Mouse (Mus musculus): ENCODE data around the gene Kcnh1. TPM values are rescaled to one million over a fixed set of nuclear protein-coding genes. Genes with fewer than 3 reads are reported as not detected.

Gene Kcnh1
- polyA plus RNA-seq, 1 experiment from 2014 or later, result not detected

DNA sequence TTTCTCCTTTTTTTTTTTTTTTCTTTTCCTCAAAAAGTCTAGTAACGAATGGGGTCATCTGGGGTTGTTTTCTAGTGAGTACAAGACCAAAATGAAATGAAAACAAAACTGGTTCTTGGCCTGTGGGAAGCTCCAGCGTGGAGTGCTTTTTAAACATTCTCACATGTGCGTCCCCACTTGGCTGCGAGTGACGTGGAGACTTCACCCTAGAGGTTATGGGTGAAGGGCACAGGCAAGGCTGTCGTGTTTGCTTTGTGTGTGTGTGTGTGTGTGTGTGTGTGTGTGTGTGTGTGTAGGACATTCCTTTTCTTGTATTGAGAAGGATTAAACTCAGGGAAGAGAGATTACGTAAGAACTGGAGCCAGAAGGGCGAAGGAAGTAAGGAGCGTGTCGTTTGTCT, 6.9 kb downstream of the Kcnh1 start:
- Histone ChIP-seq H3K4me3 (replicated peaks) (no peak overlapping the region), H3K27ac (replicated peaks) (no peak overlapping the region), H3K27me3 (peaks cover 13% of the 10 kb centered on the region), H3K36me3 (replicated peaks) (no peaks in the 10 kb centered on the region), H3K9ac (no peak overlapping the region), H3K4me2 (no peak overlapping the region), H3K9me3 (replicated peaks) (no peaks in the 10 kb centered on the region), H3K4me1 (replicated peaks) (no peaks in the 10 kb centered on the region)
- no peak for ATAC-seq (ENCODE audit: insufficient read depth)
- WGBS (ENCODE audit: insufficient replicate concordance), result 53% methylated on average over 10 of the region's 10 CpGs

DNA sequence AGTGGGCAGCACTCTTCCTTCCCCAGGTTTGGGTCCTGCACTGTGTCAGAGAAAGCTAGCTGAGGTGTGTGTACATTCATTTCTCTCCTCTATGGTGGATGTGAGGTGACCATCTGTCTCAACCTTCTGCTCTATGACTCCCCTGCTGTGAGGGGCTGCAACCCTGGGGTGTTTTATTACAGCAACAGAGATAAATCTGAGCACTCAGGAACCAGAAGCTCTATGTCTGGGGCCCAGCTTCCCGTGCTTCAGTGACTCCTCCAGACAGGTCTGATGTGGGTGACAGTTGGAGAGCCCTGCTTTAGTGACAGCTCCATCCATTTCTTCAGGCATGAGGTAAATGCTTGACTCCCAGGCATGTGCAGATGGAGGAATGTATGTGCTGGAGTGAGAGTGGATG, 12.4 kb downstream of the Kcnh1 start:
- no peaks in the 10 kb centered on the region for H3K36me3 ChIP-seq (replicated peaks)
- H3K4me2 ChIP-seq, result no peak overlapping the region
- ATAC-seq (ENCODE audit: insufficient read depth), result no peak
- no peak overlapping the region for H3K9ac ChIP-seq
- no peaks in the 10 kb centered on the region for H3K4me1 ChIP-seq (replicated peaks)
- H3K27me3 ChIP-seq, result no peaks in the 10 kb centered on the region
- no peaks in the 10 kb centered on the region for H3K9me3 ChIP-seq (replicated peaks)
- H3K4me3 ChIP-seq (replicated peaks), result no peak overlapping the region
- WGBS (ENCODE audit: insufficient replicate concordance), result 16% methylated on average over 1 of the region's 1 CpGs
- no peak overlapping the region for H3K27ac ChIP-seq (replicated peaks)

DNA sequence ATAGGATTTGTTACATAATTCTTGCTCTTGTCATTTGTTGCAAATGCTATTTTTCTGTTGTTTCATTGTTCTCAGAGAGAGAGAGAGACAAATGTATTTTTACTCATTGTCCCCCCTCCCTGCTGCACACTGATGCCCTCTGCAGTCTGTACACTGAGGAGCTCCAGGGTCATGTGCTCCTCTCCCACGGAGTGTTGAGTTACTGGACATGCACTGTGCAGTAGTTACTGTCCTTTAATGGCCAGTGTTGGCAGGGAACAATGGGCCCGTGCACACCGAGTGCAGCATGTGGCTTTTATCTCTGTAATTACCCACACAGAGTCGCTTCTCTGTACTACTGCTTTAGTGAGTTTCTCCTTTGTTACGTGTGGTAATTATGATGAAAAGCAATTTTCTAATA, 17.4 kb downstream of the Kcnh1 start:
- Histone ChIP-seq H3K4me3 (replicated peaks) (no peak overlapping the region), H3K36me3 (replicated peaks) (no peaks in the 10 kb centered on the region), H3K27ac (replicated peaks) (no peak overlapping the region), H3K9me3 (replicated peaks) (no peaks in the 10 kb centered on the region), H3K4me2 (no peak overlapping the region), H3K9ac (no peak overlapping the region), H3K4me1 (replicated peaks) (no peaks in the 10 kb centered on the region), H3K27me3 (no peaks in the 10 kb centered on the region)
- ATAC-seq (ENCODE audit: insufficient read depth), result no peak
- 43% methylated on average over 5 of the region's 5 CpGs for WGBS (ENCODE audit: insufficient replicate concordance)

DNA sequence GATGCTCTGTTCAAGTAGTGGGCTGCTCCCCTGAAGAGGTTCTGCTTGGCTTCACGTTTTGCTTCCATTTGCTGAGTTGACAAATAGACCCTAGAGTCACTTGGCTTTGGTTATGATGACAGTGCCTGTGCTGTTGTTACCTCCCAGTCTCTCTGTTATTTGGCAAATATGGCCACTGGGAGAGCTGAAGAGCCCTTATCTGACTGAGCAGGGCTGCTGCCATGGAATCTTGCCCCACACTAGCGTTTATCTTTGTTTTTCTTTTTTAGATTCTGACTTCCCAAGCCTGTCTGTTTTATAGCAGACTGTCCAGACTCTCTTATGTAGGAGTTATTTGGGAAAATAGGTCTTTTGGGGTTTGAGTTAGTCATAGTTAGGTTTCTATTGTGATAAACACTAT, 21.9 kb downstream of the Kcnh1 start:
- H3K4me1 ChIP-seq (replicated peaks), result no peaks in the 10 kb centered on the region
- no peak overlapping the region for H3K4me3 ChIP-seq (replicated peaks)
- H3K4me2 ChIP-seq, result no peak overlapping the region
- no peaks in the 10 kb centered on the region for H3K9me3 ChIP-seq (replicated peaks)
- no peaks in the 10 kb centered on the region for H3K27me3 ChIP-seq
- H3K9ac ChIP-seq, result no peak overlapping the region
- 41% methylated on average over 2 of the region's 2 CpGs for WGBS (ENCODE audit: insufficient replicate concordance)
- no peak overlapping the region for H3K27ac ChIP-seq (replicated peaks)
- no peaks in the 10 kb centered on the region for H3K36me3 ChIP-seq (replicated peaks)
- ATAC-seq (ENCODE audit: insufficient read depth), result no peak

DNA sequence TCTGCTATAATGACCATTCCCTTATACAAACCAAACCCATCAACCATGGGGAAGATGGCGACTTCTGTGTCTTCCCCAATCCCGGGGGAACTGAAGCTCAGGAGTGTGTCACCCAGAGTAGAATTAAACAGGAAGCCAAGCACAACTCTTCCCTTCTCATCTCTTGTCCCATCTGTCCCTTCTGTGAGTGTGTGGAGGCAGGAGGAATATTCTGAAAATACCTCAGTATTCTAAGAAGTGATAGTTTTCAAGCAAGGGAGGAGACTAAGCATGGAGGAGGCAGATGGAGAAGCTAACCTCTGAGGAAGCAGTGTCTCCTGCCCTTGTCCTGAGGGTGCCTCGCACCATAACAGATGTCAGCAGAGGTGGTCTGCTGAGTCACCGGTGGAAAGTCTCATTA, 24.1 kb downstream of the Kcnh1 start:
- ATAC-seq (ENCODE audit: insufficient read depth), result no peak

DNA sequence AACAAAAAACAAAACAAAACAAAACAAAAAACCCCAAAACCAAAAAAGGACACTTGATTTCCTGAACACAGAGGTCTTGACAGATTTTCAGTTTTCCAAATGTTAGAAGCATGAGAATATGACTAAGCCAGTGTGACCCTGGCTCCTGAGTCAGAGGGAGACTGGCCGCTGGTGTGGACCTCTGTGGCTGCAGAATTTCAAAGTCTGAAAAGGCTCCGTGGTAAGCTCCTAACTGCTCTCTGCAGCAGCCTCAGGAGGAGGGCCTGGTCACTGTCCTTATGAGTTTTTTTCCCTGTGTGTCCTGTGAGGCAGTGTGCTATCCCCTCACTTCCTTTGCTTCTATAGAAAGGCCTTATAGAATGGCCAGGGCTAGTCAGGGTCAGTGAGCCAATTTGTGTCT, 29.6 kb downstream of the Kcnh1 start:
- no peaks in the 10 kb centered on the region for H3K4me1 ChIP-seq (replicated peaks)
- no peak for ATAC-seq (ENCODE audit: insufficient read depth)
- no peaks in the 10 kb centered on the region for H3K27me3 ChIP-seq
- 38% methylated on average over 2 of the region's 2 CpGs for WGBS (ENCODE audit: insufficient replicate concordance)
- H3K9ac ChIP-seq, result no peak overlapping the region
- no peak overlapping the region for H3K27ac ChIP-seq (replicated peaks)
- no peaks in the 10 kb centered on the region for H3K9me3 ChIP-seq (replicated peaks)
- H3K4me2 ChIP-seq, result no peak overlapping the region
- H3K4me3 ChIP-seq (replicated peaks), result no peak overlapping the region
- H3K36me3 ChIP-seq (replicated peaks), result no peaks in the 10 kb centered on the region

More for the DNA sequence above, 24.1 kb downstream of the Kcnh1 start:
- no peaks in the 10 kb centered on the region for H3K27me3 ChIP-seq
- H3K9me3 ChIP-seq (replicated peaks), result no peaks in the 10 kb centered on the region
- H3K4me2 ChIP-seq, result no peak overlapping the region
- no peak overlapping the region for H3K4me3 ChIP-seq (replicated peaks)
- H3K9ac ChIP-seq, result no peak overlapping the region
- no peaks in the 10 kb centered on the region for H3K4me1 ChIP-seq (replicated peaks)
- no peak overlapping the region for H3K27ac ChIP-seq (replicated peaks)
- WGBS (ENCODE audit: insufficient replicate concordance), result 72% methylated on average over 4 of the region's 4 CpGs
- no peaks in the 10 kb centered on the region for H3K36me3 ChIP-seq (replicated peaks)

DNA sequence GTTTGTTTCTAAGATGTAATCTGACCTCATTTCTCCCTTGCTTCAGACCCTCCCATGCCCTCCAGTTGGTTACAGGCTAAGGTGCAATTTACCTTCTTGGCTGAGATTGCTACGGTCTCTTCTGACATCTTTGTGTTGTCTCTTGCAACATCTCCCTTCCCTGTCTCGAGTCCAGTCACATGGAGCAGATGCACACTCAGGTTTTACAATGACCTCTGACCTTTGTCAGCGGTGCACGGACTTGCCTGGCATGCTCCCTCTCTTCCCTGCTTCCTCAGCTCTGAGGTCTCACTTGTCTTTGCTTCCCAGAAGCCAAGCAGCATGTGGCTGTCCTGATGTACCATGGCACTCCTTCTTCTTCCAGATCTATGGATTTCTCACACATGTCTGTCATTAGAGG, 33.6 kb downstream of the Kcnh1 start:
- Histone ChIP-seq H3K9ac (no peak overlapping the region), H3K27ac (replicated peaks) (no peak overlapping the region), H3K9me3 (replicated peaks) (no peaks in the 10 kb centered on the region), H3K36me3 (replicated peaks) (no peaks in the 10 kb centered on the region), H3K4me1 (replicated peaks) (no peaks in the 10 kb centered on the region), H3K27me3 (no peaks in the 10 kb centered on the region), H3K4me2 (no peak overlapping the region), H3K4me3 (replicated peaks) (no peak overlapping the region)
- 30% methylated on average over 4 of the region's 4 CpGs for WGBS (ENCODE audit: insufficient replicate concordance)
- ATAC-seq (ENCODE audit: insufficient read depth), result no peak

DNA sequence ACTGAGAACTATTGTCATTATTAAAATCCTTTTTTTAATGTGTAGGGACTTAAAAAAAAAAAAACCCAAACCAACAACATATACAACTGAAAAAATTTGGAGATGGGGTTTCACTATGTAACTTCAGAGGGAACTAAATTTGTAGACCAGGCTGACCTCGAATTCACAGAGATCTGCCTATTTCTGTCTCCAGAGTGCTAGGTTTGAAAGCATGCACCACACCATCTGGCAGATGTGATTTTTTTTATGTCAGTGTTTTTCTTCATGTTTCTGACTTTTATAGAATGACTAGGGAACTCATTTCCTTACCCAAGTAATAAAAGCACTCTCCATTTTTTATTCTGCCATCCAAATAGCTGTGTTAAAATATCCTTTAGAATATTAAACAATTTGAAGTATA, 42.1 kb downstream of the Kcnh1 start:
- 24% methylated on average over 1 of the region's 1 CpGs for WGBS (ENCODE audit: insufficient replicate concordance)
- H3K9ac ChIP-seq, result no peak overlapping the region
- H3K9me3 ChIP-seq (replicated peaks), result no peaks in the 10 kb centered on the region

DNA sequence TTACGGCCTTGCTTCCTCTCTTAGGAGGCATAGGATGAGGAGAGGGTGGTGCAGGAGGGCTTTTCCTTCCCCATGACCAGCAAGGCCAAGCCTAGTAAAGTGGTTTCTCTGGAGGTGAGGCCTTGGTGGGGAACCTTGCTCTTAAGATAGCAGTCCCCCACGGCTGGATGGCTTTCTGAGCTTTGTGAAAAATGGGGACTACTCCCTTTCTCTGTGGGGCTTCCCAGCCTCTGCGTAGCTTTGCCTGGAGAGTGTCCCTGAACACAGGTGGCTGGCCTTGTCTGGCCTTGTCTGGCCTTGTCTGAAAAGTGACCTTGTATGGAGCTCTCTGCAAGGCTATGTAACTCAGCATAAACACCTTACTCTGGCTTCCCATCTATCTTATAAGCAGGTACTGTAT, 56.3 kb downstream of the Kcnh1 start:
- Histone ChIP-seq H3K4me1 (replicated peaks) (no peaks in the 10 kb centered on the region), H3K9ac (no peak overlapping the region), H3K9me3 (replicated peaks) (no peaks in the 10 kb centered on the region), H3K27ac (replicated peaks) (no peak overlapping the region), H3K36me3 (replicated peaks) (no peaks in the 10 kb centered on the region), H3K27me3 (no peaks in the 10 kb centered on the region), H3K4me2 (no peak overlapping the region), H3K4me3 (replicated peaks) (no peak overlapping the region)
- no peak for ATAC-seq (ENCODE audit: insufficient read depth)
- 48% methylated on average over 3 of the region's 3 CpGs for WGBS (ENCODE audit: insufficient replicate concordance)

More for the DNA sequence above, 42.1 kb downstream of the Kcnh1 start:
- Histone ChIP-seq H3K4me3 (replicated peaks) (no peak overlapping the region), H3K4me1 (replicated peaks) (no peaks in the 10 kb centered on the region), H3K36me3 (replicated peaks) (no peaks in the 10 kb centered on the region), H3K27ac (replicated peaks) (no peak overlapping the region), H3K4me2 (no peak overlapping the region), H3K27me3 (no peaks in the 10 kb centered on the region)
- ATAC-seq (ENCODE audit: insufficient read depth), result no peak

DNA sequence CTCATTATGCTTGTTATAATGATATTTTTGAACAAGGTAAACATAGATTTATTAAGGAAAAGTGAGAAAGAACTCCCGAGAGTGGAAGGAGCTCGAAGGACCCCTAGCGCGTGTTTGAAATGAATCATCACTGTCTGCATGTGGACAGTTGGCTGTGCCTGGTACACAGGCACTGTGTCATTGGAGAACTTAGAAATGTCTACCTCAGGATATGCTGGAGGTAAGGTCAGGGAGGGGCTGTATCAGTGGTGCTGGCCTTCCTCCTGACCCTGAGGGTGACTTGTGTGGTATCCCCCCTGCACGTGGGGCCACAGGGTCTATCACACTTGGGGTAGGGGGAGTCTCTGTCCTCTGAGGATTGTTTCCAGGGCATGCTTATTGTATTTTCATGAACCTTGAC, 68.6 kb downstream of the Kcnh1 start:
- H3K4me1 ChIP-seq (replicated peaks), result no peaks in the 10 kb centered on the region
- no peak overlapping the region for H3K4me2 ChIP-seq
- WGBS (ENCODE audit: insufficient replicate concordance), result 78% methylated on average over 5 of the region's 5 CpGs
- no peaks in the 10 kb centered on the region for H3K9me3 ChIP-seq (replicated peaks)
- no peak overlapping the region for H3K27ac ChIP-seq (replicated peaks)
- H3K4me3 ChIP-seq (replicated peaks), result no peak overlapping the region
- no peaks in the 10 kb centered on the region for H3K27me3 ChIP-seq
- no peaks in the 10 kb centered on the region for H3K36me3 ChIP-seq (replicated peaks)
- ATAC-seq (ENCODE audit: insufficient read depth), result no peak
- no peak overlapping the region for H3K9ac ChIP-seq

DNA sequence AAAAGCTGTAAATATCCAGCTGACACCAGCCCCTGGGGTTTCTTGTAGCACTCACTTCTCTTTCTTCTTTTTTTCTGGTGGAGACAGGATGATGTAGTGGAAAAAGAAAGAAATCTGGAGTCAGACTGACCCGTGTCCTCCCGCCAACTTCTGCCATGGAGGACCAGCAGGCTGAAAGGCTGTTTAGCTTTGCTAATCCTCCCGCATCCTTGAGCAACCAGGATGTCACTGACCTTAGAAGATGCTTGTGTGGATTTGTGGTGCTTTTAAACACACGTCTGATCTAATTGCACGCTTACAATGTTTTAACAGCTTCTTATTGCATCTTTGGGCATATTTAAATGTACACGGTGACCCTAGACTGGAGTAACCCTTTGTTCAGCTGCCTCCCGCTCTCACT, 69.0 kb downstream of the Kcnh1 start:
- 58% methylated on average over 7 of the region's 7 CpGs for WGBS (ENCODE audit: insufficient replicate concordance)
- Histone ChIP-seq H3K9me3 (replicated peaks) (no peaks in the 10 kb centered on the region), H3K4me2 (no peak overlapping the region), H3K9ac (no peak overlapping the region), H3K36me3 (replicated peaks) (no peaks in the 10 kb centered on the region), H3K27me3 (no peaks in the 10 kb centered on the region), H3K27ac (replicated peaks) (no peak overlapping the region), H3K4me1 (replicated peaks) (no peaks in the 10 kb centered on the region), H3K4me3 (replicated peaks) (no peak overlapping the region)
- ATAC-seq (ENCODE audit: insufficient read depth), result no peak

DNA sequence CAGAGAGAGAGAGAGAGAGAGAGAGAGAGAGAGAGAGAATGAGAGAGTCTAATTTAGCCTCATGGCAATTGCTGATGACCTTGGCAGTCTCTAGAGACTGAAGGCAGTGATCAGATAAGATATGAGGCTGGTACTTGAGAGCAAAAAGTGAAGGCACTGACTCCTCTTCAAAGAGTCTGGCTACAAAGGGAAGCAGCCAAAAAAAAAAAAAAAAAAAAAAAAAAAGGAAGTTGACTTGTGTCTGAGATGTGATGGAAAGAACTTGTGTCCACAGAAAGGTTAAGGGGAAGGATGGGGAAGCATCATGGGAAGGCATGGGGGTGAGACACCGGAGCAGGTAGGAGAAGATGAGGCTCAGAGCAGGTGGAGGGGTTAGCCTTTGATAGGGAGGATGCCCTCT, 75.1 kb downstream of the Kcnh1 start:
- H3K27ac ChIP-seq (replicated peaks), result no peak overlapping the region
- H3K27me3 ChIP-seq, result no peaks in the 10 kb centered on the region
- no peak overlapping the region for H3K4me3 ChIP-seq (replicated peaks)
- no peaks in the 10 kb centered on the region for H3K4me1 ChIP-seq (replicated peaks)
- 45% methylated on average over 1 of the region's 1 CpGs for WGBS (ENCODE audit: insufficient replicate concordance)
- ATAC-seq (ENCODE audit: insufficient read depth), result no peak
- no peaks in the 10 kb centered on the region for H3K36me3 ChIP-seq (replicated peaks)
- H3K9me3 ChIP-seq (replicated peaks), result no peaks in the 10 kb centered on the region
- H3K4me2 ChIP-seq, result no peak overlapping the region
- H3K9ac ChIP-seq, result no peak overlapping the region

Data from liver, embryonic 15.5 days (tissue).